Mouse (Mus musculus) lung, embryonic 15.5 days (tissue): Measurements from ENCODE around the gene Minar1. TPM values are rescaled to one million over a fixed set of nuclear protein-coding genes. Genes with fewer than 3 reads are reported as not detected.

Experiments
- ATAC-seq: fragments of 200-750 bp; cut with Nextera tagmentation; 2 replicates; pipeline ENCODE4 v1.8.0; 2017; ENCODE audit warnings: moderate number of reproducible peaks, borderline replicate concordance; ENCODE audit not compliant: low FRiP score, low TSS enrichment; ENCODE audit errors: extremely low read depth
- H3K27ac ChIP-seq: fragments of 300-500 bp; sonication (generic); 2 replicates; pipeline ENCODE4 v1.5.1; 2015; ENCODE audit warnings: moderate library complexity, mild to moderate bottlenecking, inconsistent platforms
- H3K27me3 ChIP-seq: fragments of 300-500 bp; sonication (generic); 2 replicates; pipeline ENCODE4 v1.6.1; 2015; ENCODE audit warnings: inconsistent platforms
- H3K36me3 ChIP-seq: fragments of 300-500 bp; sonication (generic); 2 replicates; pipeline ENCODE4 v1.6.1; 2015; ENCODE audit warnings: inconsistent platforms
- H3K4me1 ChIP-seq: fragments of 300-500 bp; sonication (generic); 2 replicates; pipeline ENCODE4 v1.6.1; 2015; ENCODE audit warnings: inconsistent platforms
- H3K4me2 ChIP-seq: fragments of 300-500 bp; sonication (generic); 2 replicates; pipeline ENCODE4 v1.6.1; 2015; ENCODE audit warnings: inconsistent platforms, mild to moderate bottlenecking, moderate library complexity
- H3K4me3 ChIP-seq: fragments of 300-500 bp; sonication (generic); 2 replicates; pipeline ENCODE4 v1.5.1; 2015; ENCODE audit warnings: mild to moderate bottlenecking, inconsistent platforms
- H3K9ac ChIP-seq: fragments of 300-500 bp; sonication (generic); 2 replicates; pipeline ENCODE4 v1.6.1; 2015; ENCODE audit warnings: inconsistent platforms
- H3K9me3 ChIP-seq: fragments of 300-500 bp; sonication (generic); 2 replicates; pipeline ENCODE4 v1.6.1; 2016; ENCODE audit warnings: inconsistent platforms
- WGBS: fragments of 180-500 bp; shearing (Covaris S2); methylation state at CpG from one replicate; pipeline ENCODE4 v1.1.7; 2015; 5-methylcytosine and 5-hydroxymethylcytosine counted together
- polyA plus RNA-seq: library from polyadenylated mRNA; unstranded; fragments of >200 nt; fragmentation: Nextera tagmentation; extraction: Ambion mirVana; gene quantifications from 2 replicates; pipeline ENCODE4 v1.2.1, GENCODE M21; 2015

Minar1 gene
- polyA plus RNA-seq, 1 experiment from 2014 or later: 0.02 TPM

GRCm38 (mm10) chr9:89601891-89602290 is 21.0 kb downstream of the Minar1 start:
- H3K9me3 ChIP-seq: no peaks in the 10 kb centered on the region
- no peak overlapping the region for H3K9ac ChIP-seq
- no peak overlapping the region for H3K27ac ChIP-seq
- WGBS: 87% methylated on average over 9 of the region's 9 CpGs
- H3K4me2 ChIP-seq: no peak overlapping the region
- no peaks in the 10 kb centered on the region for H3K4me1 ChIP-seq
- ATAC-seq: no peak
- no peaks in the 10 kb centered on the region for H3K27me3 ChIP-seq
- H3K4me3 ChIP-seq: no peak overlapping the region
- no peaks in the 10 kb centered on the region for H3K36me3 ChIP-seq

GRCm38 (mm10) chr9:89600677-89601076 is 22.2 kb downstream of the Minar1 start:
- H3K9ac ChIP-seq: no peak overlapping the region
- H3K4me3 ChIP-seq: no peak overlapping the region
- no peak overlapping the region for H3K27ac ChIP-seq
- H3K9me3 ChIP-seq: no peaks in the 10 kb centered on the region
- ATAC-seq: no peak
- H3K36me3 ChIP-seq: no peaks in the 10 kb centered on the region
- WGBS: 84% methylated on average over 7 of the region's 7 CpGs
- no peaks in the 10 kb centered on the region for H3K27me3 ChIP-seq
- no peaks in the 10 kb centered on the region for H3K4me1 ChIP-seq
- no peak overlapping the region for H3K4me2 ChIP-seq

DNA sequence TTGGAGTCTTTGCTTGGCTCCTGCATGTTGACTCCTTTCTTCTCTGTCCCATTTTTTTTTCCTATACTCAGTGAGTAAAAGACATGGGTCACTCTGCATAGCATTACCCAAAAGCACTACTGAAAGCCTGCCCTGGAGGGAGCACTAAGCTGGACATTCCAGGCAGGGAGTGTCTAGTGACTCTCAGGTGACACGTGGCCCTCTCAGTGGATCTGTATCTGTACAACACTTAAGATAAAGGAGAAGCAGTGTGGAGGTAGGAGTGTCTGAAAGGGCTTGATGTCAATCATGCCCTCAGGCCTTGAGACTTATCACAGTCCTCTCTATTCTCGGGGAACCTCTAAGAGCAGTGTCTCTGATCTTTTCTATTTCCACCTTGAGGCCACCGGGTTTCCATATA is 25.9 kb downstream of the Minar1 start:
- 31% methylated on average over 3 of the region's 3 CpGs for WGBS
- Histone ChIP-seq H3K4me2 (no peak overlapping the region), H3K27me3 (no peaks in the 10 kb centered on the region), H3K9me3 (no peaks in the 10 kb centered on the region), H3K4me3 (no peak overlapping the region), H3K9ac (no peak overlapping the region), H3K4me1 (no peaks in the 10 kb centered on the region), H3K27ac (no peak overlapping the region), H3K36me3 (no peaks in the 10 kb centered on the region)
- no peak for ATAC-seq

DNA sequence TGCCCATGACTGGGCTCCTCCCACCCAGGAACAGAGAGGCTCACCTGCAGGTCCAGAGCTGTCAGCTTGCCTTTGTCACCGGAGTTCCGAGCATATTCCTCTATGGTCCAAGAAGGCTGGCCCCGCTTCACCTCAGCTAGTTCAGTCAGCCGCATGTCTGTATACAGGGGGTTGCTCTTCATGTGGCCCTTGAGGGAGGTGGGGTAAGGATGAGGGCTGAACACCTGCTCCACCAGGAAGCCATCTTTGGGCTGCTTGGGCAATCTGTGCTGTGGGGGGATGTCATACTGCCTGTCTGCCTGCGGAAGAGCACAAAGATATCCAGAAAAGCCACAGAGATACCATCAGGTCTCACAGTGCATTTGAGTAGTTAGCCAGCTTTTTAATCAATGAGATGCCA is 26.5 kb downstream of the Minar1 start:
- Histone ChIP-seq H3K4me2 (no peak overlapping the region), H3K4me3 (no peak overlapping the region), H3K4me1 (no peaks in the 10 kb centered on the region), H3K27ac (no peak overlapping the region), H3K9ac (no peak overlapping the region), H3K27me3 (no peaks in the 10 kb centered on the region), H3K9me3 (no peaks in the 10 kb centered on the region), H3K36me3 (no peaks in the 10 kb centered on the region)
- WGBS: 84% methylated on average over 5 of the region's 5 CpGs
- ATAC-seq: no peak

GRCm38 (mm10) chr9:89592391-89592790 is 30.5 kb downstream of the Minar1 start:
- H3K27ac ChIP-seq: no peak overlapping the region
- no peak for ATAC-seq
- no peaks in the 10 kb centered on the region for H3K27me3 ChIP-seq
- H3K4me1 ChIP-seq: no peaks in the 10 kb centered on the region
- H3K9ac ChIP-seq: no peak overlapping the region
- 66% methylated on average over 3 of the region's 3 CpGs for WGBS
- H3K36me3 ChIP-seq: no peaks in the 10 kb centered on the region
- no peak overlapping the region for H3K4me2 ChIP-seq
- no peak overlapping the region for H3K4me3 ChIP-seq
- no peaks in the 10 kb centered on the region for H3K9me3 ChIP-seq

GRCm38 (mm10) chr9:89578422-89578821 is 44.5 kb downstream of the Minar1 start:
- Histone ChIP-seq H3K4me1 (no peaks in the 10 kb centered on the region), H3K4me3 (no peak overlapping the region), H3K9me3 (no peaks in the 10 kb centered on the region), H3K27me3 (no peaks in the 10 kb centered on the region), H3K36me3 (no peaks in the 10 kb centered on the region), H3K27ac (no peak overlapping the region), H3K9ac (no peak overlapping the region), H3K4me2 (no peak overlapping the region)
- 85% methylated on average over 5 of the region's 5 CpGs for WGBS
- ATAC-seq: no peak

DNA sequence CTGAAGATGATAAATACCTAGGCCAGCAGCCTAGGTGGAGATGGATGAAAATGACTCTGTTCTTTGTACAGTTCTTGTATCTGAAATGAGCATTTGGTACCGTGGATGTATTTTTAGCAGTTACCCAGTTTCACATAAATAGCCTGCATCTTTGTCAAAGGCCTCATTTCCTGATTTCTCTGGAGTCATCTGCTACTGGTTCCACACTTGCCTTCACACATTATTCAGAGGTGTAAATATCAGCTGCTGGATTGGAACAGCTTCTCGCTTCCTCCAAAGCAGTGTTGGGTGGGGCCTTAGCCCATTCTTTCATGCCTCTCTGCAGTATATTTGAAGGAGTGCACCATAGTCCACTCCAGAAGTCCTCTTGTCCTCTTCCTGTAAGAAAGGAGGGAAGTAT is 70.3 kb downstream of the Minar1 start:
- WGBS: 64% methylated on average over 2 of the region's 2 CpGs
- ATAC-seq: no peak
- Histone ChIP-seq H3K27me3 (no peaks in the 10 kb centered on the region), H3K4me1 (no peaks in the 10 kb centered on the region), H3K36me3 (no peaks in the 10 kb centered on the region), H3K4me3 (no peak overlapping the region), H3K9me3 (no peaks in the 10 kb centered on the region), H3K4me2 (no peak overlapping the region), H3K27ac (no peak overlapping the region), H3K9ac (no peak overlapping the region)

Other genes starting within 250 kb of the Minar1 start
- gene Tmed3, start 81.9 kb upstream of the Minar1 start, polyA plus RNA-seq: 104 and 108 TPM in 2 replicates
- gene Ankrd34c, start 115.3 kb upstream of the Minar1 start, polyA plus RNA-seq: not detected in 2 replicates